Mouse (Mus musculus): ENCODE measurements around the gene Hist1h2be. TPM values are rescaled to one million over a fixed set of nuclear protein-coding genes. Genes with fewer than 3 reads are reported as not detected.

The Hist1h2be gene
- 3.5 and 10.2 TPM in 2 replicates for polyA plus RNA-seq (2012; rRNA removed; ENCODE audit: low replicate concordance)

DNA sequence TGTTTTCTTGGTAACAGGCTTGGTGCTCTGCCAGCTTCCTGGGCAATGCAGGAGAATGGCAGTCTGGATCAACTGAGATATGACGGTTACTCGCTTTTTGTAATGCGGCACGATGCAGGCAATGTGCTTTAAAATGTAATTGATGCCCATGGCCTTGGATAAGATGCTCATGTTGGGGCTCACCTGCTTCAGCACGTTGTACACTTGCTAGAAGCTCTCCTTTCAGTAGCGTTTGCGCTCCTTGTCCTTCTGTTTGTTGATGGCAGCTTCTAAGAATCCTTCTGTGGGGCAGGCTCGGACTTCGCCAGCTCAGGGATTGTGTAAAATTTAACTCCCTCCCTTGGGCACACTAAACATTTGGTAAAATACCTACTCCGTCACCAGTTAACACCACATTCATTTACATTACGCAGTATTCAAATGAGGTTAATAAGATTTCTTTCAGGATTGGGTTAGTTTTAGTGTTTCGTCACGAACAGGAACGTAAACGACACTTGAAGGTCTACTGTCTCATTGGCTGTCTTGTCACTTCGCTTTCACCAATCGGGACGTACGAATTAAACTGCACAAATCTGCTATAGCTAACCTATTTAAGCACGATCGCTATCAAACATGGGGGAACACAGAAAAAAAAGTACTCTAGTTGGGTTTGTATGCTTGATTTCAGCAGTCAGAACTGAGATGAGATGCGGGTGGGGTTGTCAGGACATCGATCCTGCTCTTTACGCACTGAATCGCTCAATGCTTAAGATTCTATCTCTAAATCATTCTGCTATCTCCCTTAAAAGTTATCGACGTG lies at the start of gene Hist1h2be:
Gene Hist1h2be, minus strand, starts transcription at position 392 of the 799 bp plus-strand sequence.

GRCm38 (mm10) chr13:23622175-23622671 lies 1.3 kb upstream of the Hist1h2be start, which contains the start of gene Hist1h1e:
Gene Hist1h1e, minus strand, starts transcription at chr13:23622558.

DNA sequence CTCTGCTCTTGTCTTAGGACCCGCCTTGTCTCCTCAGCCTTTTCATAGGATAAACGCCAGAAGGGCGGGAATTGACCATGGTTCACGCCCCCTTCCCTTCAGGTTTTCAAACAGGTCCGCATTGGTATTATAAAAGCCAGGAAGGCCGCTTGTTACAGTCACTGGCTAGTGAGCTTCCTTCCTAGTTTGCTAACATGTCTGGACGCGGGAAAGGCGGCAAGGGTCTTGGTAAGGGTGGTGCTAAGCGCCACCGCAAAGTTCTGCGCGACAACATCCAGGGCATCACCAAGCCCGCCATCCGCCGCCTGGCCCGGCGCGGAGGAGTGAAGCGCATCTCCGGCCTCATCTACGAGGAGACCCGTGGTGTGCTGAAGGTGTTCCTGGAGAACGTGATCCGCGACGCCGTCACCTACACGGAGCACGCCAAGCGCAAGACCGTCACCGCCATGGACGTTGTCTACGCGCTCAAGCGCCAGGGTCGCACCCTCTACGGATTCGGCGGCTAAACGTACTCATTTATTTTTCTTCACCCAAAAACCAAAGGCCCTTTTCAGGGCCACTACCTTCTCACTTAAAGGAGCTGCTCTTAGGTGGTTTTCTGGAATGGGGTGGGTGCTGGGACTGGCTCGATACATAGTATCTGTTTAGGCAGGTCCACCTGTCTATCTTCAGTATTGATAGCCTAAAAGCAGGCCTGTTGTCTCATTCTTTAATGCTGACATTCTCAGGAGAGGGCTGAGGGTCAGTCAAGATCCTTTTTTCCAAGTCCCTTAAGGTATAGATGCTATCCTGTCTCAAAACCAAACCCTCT lies 39.3 kb downstream of the Hist1h2be start, which contains the start of gene Hist1h4d:
Gene Hist1h4d, plus strand, starts transcription at position 191 of the 811 bp plus-strand sequence.

GRCm38 (mm10) chr13:23575271-23575851 lies 45.6 kb downstream of the Hist1h2be start, which contains the start of gene Hist1h3d:
Gene Hist1h3d, plus strand, starts transcription at chr13:23575763.

DNA sequence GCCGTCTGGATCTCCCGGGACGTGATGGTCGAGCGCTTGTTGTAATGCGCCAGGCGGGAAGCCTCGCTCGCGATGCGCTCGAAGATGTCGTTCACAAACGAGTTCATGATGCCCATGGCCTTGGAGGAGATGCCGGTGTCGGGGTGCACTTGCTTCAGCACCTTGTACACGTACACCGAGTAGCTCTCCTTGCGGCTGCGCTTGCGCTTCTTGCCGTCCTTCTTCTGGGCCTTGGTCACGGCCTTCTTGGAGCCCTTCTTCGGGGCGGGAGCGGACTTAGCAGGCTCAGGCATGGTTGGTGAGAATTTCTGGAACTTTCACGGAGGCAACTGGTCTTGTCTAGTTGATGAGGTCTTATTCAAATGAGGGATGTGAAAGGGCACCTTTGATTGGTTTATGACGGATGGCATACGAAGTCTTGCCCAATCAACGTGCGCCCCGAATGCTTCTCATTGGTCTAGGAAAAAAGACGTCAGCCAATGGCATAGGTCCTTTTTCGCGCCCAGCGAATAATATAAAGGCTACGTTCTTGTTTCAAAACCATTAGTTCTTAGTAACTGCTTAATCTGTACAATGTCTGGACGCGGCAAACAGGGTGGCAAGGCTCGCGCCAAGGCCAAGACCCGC lies 46.9 kb downstream of the Hist1h2be start, which contains the start of the genes Hist1h2bf and Hist1h2ad:
Gene Hist1h2bf, minus strand, starts transcription at position 299 of the 627 bp plus-strand sequence.
Gene Hist1h2ad, plus strand, starts transcription at position 484 of the 627 bp plus-strand sequence.

DNA sequence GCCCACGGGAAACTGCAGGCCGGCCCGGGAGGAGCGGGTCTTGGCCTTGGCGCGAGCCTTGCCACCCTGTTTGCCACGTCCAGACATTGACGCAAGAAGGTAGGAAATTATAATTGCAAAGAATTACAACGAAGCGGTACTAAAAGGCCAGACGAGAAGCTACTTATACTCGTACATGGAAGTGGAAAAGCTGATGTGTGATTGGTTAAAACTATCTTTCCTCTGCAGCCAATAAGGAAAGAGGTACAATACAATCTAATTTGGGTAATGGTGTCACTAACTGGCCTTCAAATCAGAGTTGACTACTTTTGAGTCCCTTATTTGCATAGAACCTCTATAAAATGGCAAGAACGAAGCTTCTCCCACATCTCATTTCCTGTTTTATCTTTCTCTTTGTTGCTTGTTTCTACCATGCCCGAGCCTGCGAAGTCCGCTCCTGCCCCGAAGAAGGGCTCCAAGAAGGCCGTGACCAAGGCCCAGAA lies 49.9 kb downstream of the Hist1h2be start, which contains the start of the genes Hist1h2ae and Hist1h2bg:
Gene Hist1h2ae, minus strand, starts transcription at position 199 of the 482 bp plus-strand sequence.
Gene Hist1h2bg, plus strand, starts transcription at position 375 of the 482 bp plus-strand sequence.

GRCm38 (mm10) chr13:23561883-23562659 lies 58.9 kb downstream of the Hist1h2be start, which contains the start of gene Hist1h3e:
Gene Hist1h3e, minus strand, starts transcription at chr13:23562369.

GRCm38 (mm10) chr13:23552962-23553361 lies 68.0 kb downstream of the Hist1h2be start, which contains the start of gene Hist1h1d:
Gene Hist1h1d, plus strand, starts transcription at chr13:23553262.

GRCm38 (mm10) chr13:23551146-23551834 lies 69.6 kb downstream of the Hist1h2be start, which contains the start of gene Hist1h4f:
Gene Hist1h4f, minus strand, starts transcription at chr13:23551648.

GRCm38 (mm10) chr13:23543965-23544786 lies 76.7 kb downstream of the Hist1h2be start, which contains the start of gene Hist1h3f:
Gene Hist1h3f, plus strand, starts transcription at chr13:23544052.

DNA sequence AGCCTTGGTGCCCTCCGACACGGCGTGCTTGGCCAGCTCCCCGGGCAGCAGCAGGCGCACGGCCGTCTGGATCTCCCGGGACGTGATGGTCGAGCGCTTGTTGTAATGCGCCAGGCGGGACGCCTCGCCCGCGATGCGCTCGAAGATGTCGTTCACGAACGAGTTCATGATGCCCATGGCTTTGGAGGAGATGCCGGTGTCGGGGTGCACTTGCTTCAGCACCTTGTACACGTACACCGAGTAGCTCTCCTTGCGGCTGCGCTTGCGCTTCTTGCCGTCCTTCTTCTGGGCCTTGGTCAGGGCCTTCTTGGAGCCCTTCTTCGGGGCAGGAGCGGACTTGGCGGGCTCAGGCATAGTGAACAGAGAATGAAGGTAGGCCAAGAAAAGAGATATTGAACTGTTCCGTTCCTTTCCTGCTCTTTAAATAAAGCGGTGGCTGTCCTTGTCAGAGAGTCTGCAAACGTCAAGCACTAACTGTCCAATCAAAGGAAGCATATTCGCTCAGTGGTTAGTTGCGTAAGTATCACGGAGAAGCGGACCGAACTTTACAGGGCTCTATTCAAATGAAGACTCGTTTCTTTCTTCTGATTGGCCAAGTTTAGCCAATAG lies 77.8 kb downstream of the Hist1h2be start, which contains the start of gene Hist1h2bh:
Gene Hist1h2bh, minus strand, starts transcription at position 394 of the 609 bp plus-strand sequence.

DNA sequence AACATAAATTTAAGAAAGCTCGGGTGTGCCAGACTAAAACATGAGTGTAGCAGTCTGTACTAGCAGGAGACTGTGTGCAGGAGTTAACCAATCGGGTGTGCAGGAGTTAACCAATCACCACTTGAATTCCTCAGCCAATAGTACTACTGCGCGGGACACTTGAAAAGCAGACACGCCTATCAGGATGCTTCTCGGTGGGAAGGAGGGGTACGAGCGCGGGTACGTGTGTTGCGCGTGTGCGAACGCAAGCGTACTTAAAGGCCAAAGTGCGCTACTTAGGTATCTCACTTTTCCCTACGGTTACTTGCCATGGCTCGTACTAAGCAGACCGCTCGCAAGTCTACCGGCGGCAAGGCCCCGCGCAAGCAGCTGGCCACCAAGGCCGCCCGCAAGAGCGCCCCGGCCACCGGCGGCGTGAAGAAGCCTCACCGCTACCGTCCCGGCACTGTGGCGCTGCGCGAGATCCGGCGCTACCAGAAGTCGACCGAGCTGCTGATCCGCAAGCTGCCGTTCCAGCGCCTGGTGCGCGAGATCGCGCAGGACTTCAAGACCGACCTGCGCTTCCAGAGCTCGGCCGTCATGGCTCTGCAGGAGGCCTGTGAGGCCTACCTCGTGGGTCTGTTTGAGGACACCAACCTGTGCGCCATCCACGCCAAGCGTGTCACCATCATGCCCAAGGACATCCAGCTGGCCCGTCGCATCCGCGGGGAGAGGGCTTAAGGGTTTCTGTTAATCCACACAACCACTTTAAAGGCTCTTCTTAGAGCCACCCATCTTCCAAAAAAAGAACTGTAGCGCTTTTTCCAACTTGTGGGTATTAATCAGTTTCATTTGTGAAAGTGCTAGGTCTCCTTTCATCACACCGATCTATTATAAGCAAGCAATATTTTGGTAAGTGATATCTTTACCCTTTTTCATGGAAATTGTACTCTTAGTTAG lies 85.5 kb downstream of the Hist1h2be start, which contains the start of gene Hist1h3g:
Gene Hist1h3g, plus strand, starts transcription at position 286 of the 939 bp plus-strand sequence.

Other genes with a start within 250 kb of the Hist1h2be start
- gene Abt1, start 197.3 kb downstream of the Hist1h2be start, polyA plus RNA-seq (2012; rRNA removed; ENCODE audit: low replicate concordance) = 3.0 and 4.4 TPM in 2 replicates
- not detected in 2 replicates for gene Btn1a1, start 155.2 kb downstream of the Hist1h2be start, polyA plus RNA-seq (2012; rRNA removed; ENCODE audit: low replicate concordance)
- gene Btn2a2, start 132.3 kb downstream of the Hist1h2be start, polyA plus RNA-seq (2012; rRNA removed; ENCODE audit: low replicate concordance) = not detected in 2 replicates
- gene Hist1h4h, start 90.1 kb downstream of the Hist1h2be start, polyA plus RNA-seq (2012; rRNA removed; ENCODE audit: low replicate concordance) = 57.5 and 141 TPM in 2 replicates
- gene Hist1h2af, start 87.2 kb downstream of the Hist1h2be start, polyA plus RNA-seq (2012; rRNA removed; ENCODE audit: low replicate concordance) = 3.5 and 114 TPM in 2 replicates
- gene Hist1h3g, start 85.7 kb downstream of the Hist1h2be start, polyA plus RNA-seq (2012; rRNA removed; ENCODE audit: low replicate concordance) = 1.4 and 14.2 TPM in 2 replicates
- 0.62 and 1.6 TPM in 2 replicates for gene Hist1h2bh, start 77.7 kb downstream of the Hist1h2be start, polyA plus RNA-seq (2012; rRNA removed; ENCODE audit: low replicate concordance)
- 2.2 and 3.5 TPM in 2 replicates for gene Hist1h3f, start 77.1 kb downstream of the Hist1h2be start, polyA plus RNA-seq (2012; rRNA removed; ENCODE audit: low replicate concordance)
- 1.6 and 10.0 TPM in 2 replicates for gene Hist1h4f, start 69.5 kb downstream of the Hist1h2be start, polyA plus RNA-seq (2012; rRNA removed; ENCODE audit: low replicate concordance)
- gene Hist1h1d, start 67.9 kb downstream of the Hist1h2be start, polyA plus RNA-seq (2012; rRNA removed; ENCODE audit: low replicate concordance) = 0.19 and 0.29 TPM in 2 replicates
- gene Hist1h3e, start 58.8 kb downstream of the Hist1h2be start, polyA plus RNA-seq (2012; rRNA removed; ENCODE audit: low replicate concordance) = 4.3 and 14.6 TPM in 2 replicates
- 0.97 and 6.5 TPM in 2 replicates for gene Hist1h2ae, start 49.9 kb downstream of the Hist1h2be start, polyA plus RNA-seq (2012; rRNA removed; ENCODE audit: low replicate concordance)
- 13.0 and 39.0 TPM in 2 replicates for gene Hist1h2bg, start 49.7 kb downstream of the Hist1h2be start, polyA plus RNA-seq (2012; rRNA removed; ENCODE audit: low replicate concordance)
- gene Hist1h2bf, start 46.9 kb downstream of the Hist1h2be start, polyA plus RNA-seq (2012; rRNA removed; ENCODE audit: low replicate concordance) = 7.1 TPM in 1 of 2 replicates, not detected in the other
- 1.2 and 2.4 TPM in 2 replicates for gene Hist1h2ad, start 46.7 kb downstream of the Hist1h2be start, polyA plus RNA-seq (2012; rRNA removed; ENCODE audit: low replicate concordance)
- 3.8 and 10.6 TPM in 2 replicates for gene Hist1h3d, start 45.4 kb downstream of the Hist1h2be start, polyA plus RNA-seq (2012; rRNA removed; ENCODE audit: low replicate concordance)
- gene Hist1h4d, start 39.5 kb downstream of the Hist1h2be start, polyA plus RNA-seq (2012; rRNA removed; ENCODE audit: low replicate concordance) = 3.8 and 10.8 TPM in 2 replicates
- 2.3 and 5.0 TPM in 2 replicates for gene Hist1h1e, start 1.4 kb upstream of the Hist1h2be start, polyA plus RNA-seq (2012; rRNA removed; ENCODE audit: low replicate concordance)
- gene Hist1h2ac, start 62.8 kb upstream of the Hist1h2be start, polyA plus RNA-seq (2012; rRNA removed; ENCODE audit: low replicate concordance) = 0.29 and 0.85 TPM in 2 replicates
- 245 and 394 TPM in 2 replicates for gene Hist1h2bc, start 63.1 kb upstream of the Hist1h2be start, polyA plus RNA-seq (2012; rRNA removed; ENCODE audit: low replicate concordance)
- not detected in 2 replicates for gene Hist1h1t, start 74.7 kb upstream of the Hist1h2be start, polyA plus RNA-seq (2012; rRNA removed; ENCODE audit: low replicate concordance)
- gene Hist1h4c, start 77.3 kb upstream of the Hist1h2be start, polyA plus RNA-seq (2012; rRNA removed; ENCODE audit: low replicate concordance) = 5.8 TPM in 2 replicates
- gene Hfe, start 89.7 kb upstream of the Hist1h2be start, polyA plus RNA-seq (2012; rRNA removed; ENCODE audit: low replicate concordance) = 45.6 and 144 TPM in 2 replicates
- 73.0 and 92.8 TPM in 2 replicates for gene Hist1h1c, start 117.7 kb upstream of the Hist1h2be start, polyA plus RNA-seq (2012; rRNA removed; ENCODE audit: low replicate concordance)
- gene Hist1h3c, start 124.5 kb upstream of the Hist1h2be start, polyA plus RNA-seq (2012; rRNA removed; ENCODE audit: low replicate concordance) = 0.89 and 13.7 TPM in 2 replicates
- gene Hist1h2bb, start 125.6 kb upstream of the Hist1h2be start, polyA plus RNA-seq (2012; rRNA removed; ENCODE audit: low replicate concordance) = 7.3 and 9.2 TPM in 2 replicates
- 1.4 and 13.7 TPM in 2 replicates for gene Hist1h2ab, start 130.0 kb upstream of the Hist1h2be start, polyA plus RNA-seq (2012; rRNA removed; ENCODE audit: low replicate concordance)
- 2.3 and 17.2 TPM in 2 replicates for gene Hist1h3b, start 131.1 kb upstream of the Hist1h2be start, polyA plus RNA-seq (2012; rRNA removed; ENCODE audit: low replicate concordance)
- 7.7 TPM in 1 of 2 replicates, not detected in the other for gene Hist1h4b, start 135.9 kb upstream of the Hist1h2be start, polyA plus RNA-seq (2012; rRNA removed; ENCODE audit: low replicate concordance)
- gene Hist1h4a, start 140.1 kb upstream of the Hist1h2be start, polyA plus RNA-seq (2012; rRNA removed; ENCODE audit: low replicate concordance) = 7.6 and 9.8 TPM in 2 replicates
- 1.3 and 14.9 TPM in 2 replicates for gene Hist1h3a, start 141.3 kb upstream of the Hist1h2be start, polyA plus RNA-seq (2012; rRNA removed; ENCODE audit: low replicate concordance)
- gene Hist1h1a, start 142.5 kb upstream of the Hist1h2be start, polyA plus RNA-seq (2012; rRNA removed; ENCODE audit: low replicate concordance) = 0.17 and 0.86 TPM in 2 replicates
- gene Trim38, start 148.8 kb upstream of the Hist1h2be start, polyA plus RNA-seq (2012; rRNA removed; ENCODE audit: low replicate concordance) = 0.24 TPM in 1 of 2 replicates, not detected in the other
- gene Slc17a2, start 185.9 kb upstream of the Hist1h2be start, polyA plus RNA-seq (2012; rRNA removed; ENCODE audit: low replicate concordance) = not detected in 2 replicates
- not detected in 2 replicates for gene Slc17a3, start 218.3 kb upstream of the Hist1h2be start, polyA plus RNA-seq (2012; rRNA removed; ENCODE audit: low replicate concordance)
- not detected in 2 replicates for gene Slc17a1, start 246.6 kb upstream of the Hist1h2be start, polyA plus RNA-seq (2012; rRNA removed; ENCODE audit: low replicate concordance)